Mouse (Mus musculus): ENCODE measurements around the gene Arg2. TPM values are rescaled to one million over a fixed set of nuclear protein-coding genes. Genes with fewer than 3 reads are reported as not detected.

The Arg2 gene
- polyA plus RNA-seq (2014; fragmentation: Illumina TruSeq; extraction: RNeasy Lipid Tissue Mini Kit (QIAGEN cat#74804)): 16.9 TPM

DNA sequence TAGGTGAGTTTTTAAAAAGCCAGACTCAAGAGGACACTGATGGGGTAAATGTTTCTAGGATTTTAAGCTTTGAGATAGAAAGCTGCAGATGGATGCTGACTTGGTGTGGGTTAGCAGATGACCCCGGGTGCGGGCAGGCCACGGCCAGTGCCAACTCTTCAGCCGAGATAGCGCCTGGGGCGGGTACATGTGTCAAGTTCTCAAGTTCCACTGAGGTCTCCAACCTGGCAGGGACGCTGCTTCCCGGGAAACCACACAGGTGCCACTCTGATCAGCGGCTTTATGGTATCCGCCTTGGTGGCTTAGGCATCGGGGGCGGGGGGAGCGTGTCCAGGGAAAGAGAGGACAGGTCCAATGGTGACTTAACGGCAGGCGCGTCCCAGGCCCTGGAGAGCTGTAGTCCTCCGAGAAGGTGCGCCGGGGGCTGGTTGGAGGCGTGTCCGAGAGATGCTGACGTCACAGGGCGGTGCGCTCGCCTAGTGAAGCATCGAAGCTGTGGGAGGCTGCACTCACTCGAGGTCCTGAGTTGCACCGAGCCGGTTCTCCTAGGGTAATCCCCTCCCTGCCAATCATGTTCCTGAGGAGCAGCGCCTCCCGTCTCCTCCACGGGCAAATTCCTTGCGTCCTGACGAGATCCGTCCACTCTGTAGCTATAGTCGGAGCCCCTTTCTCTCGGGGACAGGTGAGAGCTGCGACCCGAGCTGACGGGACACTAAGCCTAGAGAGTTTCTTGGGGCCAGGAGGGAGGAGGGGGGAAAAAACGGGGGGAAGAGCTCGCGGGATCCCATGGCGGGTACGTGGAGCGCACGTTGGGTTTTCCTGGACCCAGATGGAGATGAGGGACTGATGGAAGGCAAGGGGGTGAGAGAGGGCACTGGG, at the start of gene Arg2:
Gene Arg2, plus strand, starts transcription at position 479 of the 879 bp plus-strand sequence.

DNA sequence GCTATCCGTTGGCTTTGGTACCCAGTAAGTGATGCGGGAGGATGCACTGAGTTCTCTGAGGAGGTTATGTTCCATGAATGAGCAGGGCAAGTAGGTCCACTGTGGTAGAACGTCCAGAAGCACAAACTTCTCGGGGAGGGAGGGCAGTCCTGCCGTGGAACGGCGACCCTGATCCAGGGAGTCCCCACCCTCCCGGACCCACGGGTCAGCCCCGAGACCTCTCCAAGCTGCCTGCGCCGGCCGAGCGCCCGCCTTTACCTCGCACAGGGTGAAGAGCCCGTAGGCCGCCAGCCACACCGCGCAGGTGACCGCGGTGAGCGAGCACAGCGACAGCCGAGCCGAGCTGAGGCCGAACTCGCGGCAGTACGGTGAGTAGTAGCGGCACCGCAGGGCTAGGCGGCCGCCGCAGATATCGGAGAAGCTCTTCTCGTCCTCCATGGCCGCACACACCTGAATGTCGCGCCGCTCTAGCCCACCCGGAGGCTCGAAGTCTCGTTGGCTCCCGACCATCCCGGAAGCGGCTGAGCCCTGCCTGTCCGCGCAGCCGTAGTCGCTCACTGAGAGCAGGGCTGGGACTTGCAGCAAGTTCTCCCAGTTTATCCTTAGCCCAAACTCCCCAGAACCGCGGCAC, 41.3 kb upstream of the Arg2 start, which contains the start of gene Pigh:
Gene Pigh, minus strand, starts transcription at position 470 of the 631 bp plus-strand sequence.

DNA sequence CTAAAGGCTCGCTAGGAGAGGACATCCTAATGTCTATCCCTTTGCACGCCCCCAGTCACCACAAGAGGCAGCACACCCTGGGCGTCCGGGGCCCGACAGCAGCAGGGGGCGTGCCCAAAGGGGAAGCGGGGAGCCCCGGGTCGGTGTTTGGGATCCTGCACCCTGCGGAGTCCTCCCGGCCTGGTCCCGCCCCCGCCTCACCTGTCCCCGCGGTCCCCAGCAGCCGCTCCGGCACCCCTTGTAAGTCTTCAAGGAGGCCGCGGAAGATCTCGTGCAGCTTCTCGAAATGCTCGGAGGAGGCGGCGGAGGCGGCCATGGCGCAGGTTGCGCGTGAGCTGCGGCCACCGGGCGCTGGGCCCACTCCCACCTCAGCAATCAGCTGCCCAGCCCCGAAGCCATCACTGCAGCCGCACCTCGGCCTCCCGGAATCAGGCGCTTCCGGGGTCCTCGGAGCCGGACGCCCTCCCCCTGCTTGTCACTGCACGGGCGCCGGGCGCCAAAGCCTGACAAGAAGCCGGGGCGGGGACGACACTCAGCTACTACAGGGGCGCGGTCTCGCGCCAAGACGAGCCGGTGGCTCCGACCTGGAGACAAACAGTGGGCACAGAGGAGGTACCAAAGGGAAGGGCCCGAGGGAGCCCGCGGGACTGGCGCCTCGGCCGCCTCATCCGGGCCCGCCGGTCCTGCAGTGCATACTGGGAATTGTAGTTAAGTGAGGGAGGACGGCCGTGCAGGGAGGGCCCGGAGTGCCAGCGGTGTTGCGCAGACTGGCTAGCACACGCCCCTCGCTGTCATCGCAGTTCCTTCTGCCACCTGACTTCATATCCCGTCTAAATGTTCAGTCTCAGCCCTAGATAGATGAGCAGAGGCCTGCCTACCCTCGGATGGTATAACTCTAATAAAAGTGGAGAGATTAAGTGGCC, 41.7 kb downstream of the Arg2 start, which contains the start of gene Vti1b:
Gene Vti1b, minus strand, starts transcription at position 649 of the 923 bp plus-strand sequence.

DNA sequence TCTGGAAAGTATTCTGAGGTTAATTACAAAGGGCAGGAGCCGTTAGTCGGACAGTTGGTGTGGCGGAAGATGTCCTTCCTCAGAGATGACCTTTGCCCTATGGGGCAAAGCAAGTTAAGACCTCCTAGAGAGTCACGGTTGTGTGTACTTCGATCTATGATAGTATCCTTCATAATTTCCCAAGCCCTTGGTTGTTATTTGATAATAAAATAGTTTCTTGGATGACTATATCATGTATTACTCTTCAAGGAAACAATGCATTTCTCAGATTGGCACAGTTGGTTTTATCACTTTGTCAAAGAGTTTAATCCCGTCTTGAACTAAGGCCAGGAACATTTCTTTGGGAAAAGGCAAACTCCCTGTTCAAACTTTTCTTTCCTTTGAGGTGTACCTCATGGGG, 61.6 kb downstream of the Arg2 start, which contains the start of gene Rdh11:
Gene Rdh11, minus strand, starts transcription at position 101 of the 400 bp plus-strand sequence.

Other genes starting within 250 kb of the Arg2 start
- gene Plek2, start 223.8 kb upstream of the Arg2 start, polyA plus RNA-seq (2014; fragmentation: Illumina TruSeq; extraction: RNeasy Lipid Tissue Mini Kit (QIAGEN cat#74804)): 1.5 TPM
- 9.6 TPM for gene Tmem229b, start 123.2 kb upstream of the Arg2 start, polyA plus RNA-seq (2014; fragmentation: Illumina TruSeq; extraction: RNeasy Lipid Tissue Mini Kit (QIAGEN cat#74804))
- 25.8 TPM for gene Plekhh1, start 101.6 kb upstream of the Arg2 start, polyA plus RNA-seq (2014; fragmentation: Illumina TruSeq; extraction: RNeasy Lipid Tissue Mini Kit (QIAGEN cat#74804))
- 34.4 TPM for gene Pigh, start 41.1 kb upstream of the Arg2 start, polyA plus RNA-seq (2014; fragmentation: Illumina TruSeq; extraction: RNeasy Lipid Tissue Mini Kit (QIAGEN cat#74804))
- gene Vti1b, start 41.9 kb downstream of the Arg2 start, polyA plus RNA-seq (2014; fragmentation: Illumina TruSeq; extraction: RNeasy Lipid Tissue Mini Kit (QIAGEN cat#74804)): 61.5 TPM
- gene Rdh11, start 61.5 kb downstream of the Arg2 start, polyA plus RNA-seq (2014; fragmentation: Illumina TruSeq; extraction: RNeasy Lipid Tissue Mini Kit (QIAGEN cat#74804)): 44.9 TPM
- 1.1 TPM for gene Rdh12, start 78.1 kb downstream of the Arg2 start, polyA plus RNA-seq (2014; fragmentation: Illumina TruSeq; extraction: RNeasy Lipid Tissue Mini Kit (QIAGEN cat#74804))
- 10.6 TPM for gene Zfyve26, start 165.5 kb downstream of the Arg2 start, polyA plus RNA-seq (2014; fragmentation: Illumina TruSeq; extraction: RNeasy Lipid Tissue Mini Kit (QIAGEN cat#74804))
- gene Rad51b, start 166.5 kb downstream of the Arg2 start, polyA plus RNA-seq (2014; fragmentation: Illumina TruSeq; extraction: RNeasy Lipid Tissue Mini Kit (QIAGEN cat#74804)): 4.7 TPM

All from ovary, adult 10 weeks (tissue).